Mouse (Mus musculus): ENCODE measurements around the gene Fbxl3. TPM values are rescaled to one million over a fixed set of nuclear protein-coding genes. Genes with fewer than 3 reads are reported as not detected.

Fbxl3 gene
- polyA plus RNA-seq (2021; fragmentation: Nextera tagmentation): 12.3 and 26.6 TPM in 2 replicates
- long read RNA-seq, experiment 1, full-length matches to known transcripts: 43 of 103 reads
- long read RNA-seq, experiment 1, partial matches to known transcripts: 11 of 103 reads
- long read RNA-seq, experiment 1, other reads (novel, unspliced or antisense): 49 of 103 reads
- long read RNA-seq, experiment 2, full-length matches to known transcripts: 8 of 37 reads
- long read RNA-seq, experiment 2, partial matches to known transcripts: 5 of 37 reads
- long read RNA-seq, experiment 2, other reads (novel, unspliced or antisense): 24 of 37 reads

GRCm38 (mm10) chr14:103099238-103099933, at the start of gene Fbxl3:
Gene Fbxl3, minus strand, starts transcription at chr14:103099566.

DNA sequence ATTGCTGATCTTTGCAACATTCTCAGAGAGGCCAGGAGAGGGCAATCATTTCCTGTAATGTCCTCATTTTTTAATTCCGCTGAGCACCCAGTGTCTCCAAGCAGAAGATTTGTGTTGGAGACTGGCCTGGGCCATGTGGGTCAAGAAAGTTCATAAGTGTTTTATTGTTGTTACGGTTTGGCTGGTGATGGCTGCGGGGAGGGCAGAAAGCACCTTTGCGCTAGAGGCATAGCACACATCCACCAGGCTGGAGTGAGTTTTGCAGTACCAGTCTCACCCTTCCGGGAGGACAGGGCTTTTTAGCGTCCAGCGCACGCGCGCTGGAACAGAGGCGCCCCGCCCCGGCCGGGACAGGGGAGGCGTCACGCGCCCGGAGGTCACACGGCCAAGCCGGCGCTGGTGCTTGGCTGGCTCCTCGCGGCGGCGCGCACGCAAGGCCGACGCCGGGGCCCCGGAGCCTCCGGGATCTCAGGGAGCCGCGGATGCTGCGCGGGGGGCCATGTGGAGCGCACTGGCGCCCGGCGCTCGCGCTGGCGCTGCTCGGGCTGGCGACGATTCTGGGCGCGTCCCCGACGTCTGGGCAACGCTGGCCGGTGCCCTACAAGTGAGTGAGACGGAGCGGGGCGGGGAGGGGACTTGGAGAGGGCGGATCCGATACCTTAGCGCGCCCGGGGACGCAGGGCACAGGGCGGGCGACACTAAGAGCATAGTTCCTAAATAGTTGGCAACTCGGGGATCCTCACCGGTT, 29.3 kb downstream of the Fbxl3 start, which contains the start of gene Cln5:
TSS of gene Cln5 (plus strand) at position 353 of the 748 bp plus-strand sequence.

DNA sequence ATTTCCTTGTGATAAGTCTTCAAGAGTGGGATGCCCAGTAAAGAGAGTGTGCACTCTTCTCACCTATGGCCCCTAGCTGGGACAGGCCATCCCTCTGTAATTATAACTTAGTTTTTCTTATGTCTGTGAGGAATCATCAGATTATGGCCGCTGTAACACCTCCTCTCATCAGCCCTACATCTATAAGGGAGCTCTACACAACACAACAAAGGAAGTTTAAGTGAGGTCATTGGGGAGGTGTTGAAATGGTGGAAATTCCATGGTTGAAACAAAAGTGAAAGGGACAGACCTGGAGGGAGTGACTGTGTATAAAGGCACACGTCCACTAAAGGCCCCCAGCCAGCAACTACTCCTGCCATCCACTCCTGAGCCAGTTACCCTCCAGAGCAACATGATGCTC, 52.7 kb downstream of the Fbxl3 start, which contains the start of gene Acod1:
TSS of gene Acod1 (plus strand) at position 301 of the 400 bp plus-strand sequence.

Other genes starting within 250 kb of the Fbxl3 start
- 4.5 and 4.8 TPM in 2 replicates for gene Kctd12, start 116.9 kb downstream of the Fbxl3 start, polyA plus RNA-seq (2021; fragmentation: Nextera tagmentation)
- not detected in 2 replicates for gene Acod1, start 52.6 kb downstream of the Fbxl3 start, polyA plus RNA-seq (2021; fragmentation: Nextera tagmentation)
- 13.4 and 13.5 TPM in 2 replicates for gene Cln5, start 29.4 kb downstream of the Fbxl3 start, polyA plus RNA-seq (2021; fragmentation: Nextera tagmentation)
- gene Mycbp2, start 247.2 kb upstream of the Fbxl3 start, polyA plus RNA-seq (2021; fragmentation: Nextera tagmentation): 24.0 and 26.3 TPM in 2 replicates

All from left cerebral cortex, adult 6 months (tissue).